Mouse (Mus musculus) brown adipose tissue, adult 24 weeks (tissue): Measurements from ENCODE around the gene Olfr1339. TPM values are rescaled to one million over a fixed set of nuclear protein-coding genes. Genes with fewer than 3 reads are reported as not detected.

Experiments
- H3K27ac ChIP-seq: fragments of 200-500 bp; replicated peaks from 2 replicates; pipeline ENCODE4 v1.5.1; 2012; ENCODE audit warnings: low read depth, mild to moderate bottlenecking, low read length
- H3K4me1 ChIP-seq: fragments of 200-500 bp; 2 replicates; pipeline ENCODE4 v1.6.1; 2012; ENCODE audit warnings: low read length, mixed read lengths; ENCODE audit not compliant: control insufficient read depth, insufficient read depth, insufficient read length
- H3K4me3 ChIP-seq: fragments of 200-500 bp; 2 replicates; pipeline ENCODE4 v1.5.1; 2012; ENCODE audit warnings: low read depth, mild to moderate bottlenecking, low read length, moderate library complexity; ENCODE audit not compliant: insufficient read depth
- polyA plus RNA-seq: library from polyadenylated mRNA; stranded (reverse); fragments of >200 nt; gene quantifications from 2 replicates; pipeline ENCODE4 v1.2.4, GENCODE M21; 2012; ENCODE audit not compliant: missing spikeins, insufficient read depth, insufficient read length

Gene Olfr1339
- not detected in 2 replicates for polyA plus RNA-seq

- no peak within 1 kb of the TSS for H3K27ac ChIP-seq
- H3K4me3 ChIP-seq, result no peak within 1 kb of the TSS
- no peaks in the 10 kb centered on the region for H3K4me1 ChIP-seq
Measured at GRCm38 (mm10) chr4:118731875-118732274, at the start of gene Olfr1339. Gene Olfr1339 (plus strand): TSS chr4:118732175.

GRCm38 (mm10) chr4:118687086-118687485 lies 44.9 kb upstream of the Olfr1339 start:
- H3K4me3 ChIP-seq, result no peak overlapping the region
- H3K27ac ChIP-seq, result no peak overlapping the region
- no peaks in the 10 kb centered on the region for H3K4me1 ChIP-seq

GRCm38 (mm10) chr4:118692412-118692973 lies 39.5 kb upstream of the Olfr1339 start, which contains the start of gene Olfr1342:
Gene Olfr1342 (minus strand): TSS chr4:118692756.
- Histone ChIP-seq H3K4me3 (no peak within 1 kb of the TSS), H3K4me1 (no peaks in the 10 kb centered on the region), H3K27ac (no peak within 1 kb of the TSS)

GRCm38 (mm10) chr4:118693812-118694211 lies 38.2 kb upstream of the Olfr1339 start:
- H3K4me3 ChIP-seq, result no peak overlapping the region
- H3K27ac ChIP-seq, result no peak overlapping the region
- no peaks in the 10 kb centered on the region for H3K4me1 ChIP-seq

GRCm38 (mm10) chr4:118703223-118703622 lies 28.8 kb upstream of the Olfr1339 start, which contains the start of gene Olfr1341:
Gene Olfr1341 (plus strand): TSS chr4:118703523.
- no peaks in the 10 kb centered on the region for H3K4me1 ChIP-seq
- H3K27ac ChIP-seq, result no peak within 1 kb of the TSS
- no peak within 1 kb of the TSS for H3K4me3 ChIP-seq

GRCm38 (mm10) chr4:118708086-118708485 lies 23.9 kb upstream of the Olfr1339 start:
- Histone ChIP-seq H3K4me1 (no peaks in the 10 kb centered on the region), H3K4me3 (no peak overlapping the region), H3K27ac (no peak overlapping the region)

- Histone ChIP-seq H3K27ac (no peak overlapping the region), H3K4me3 (no peak overlapping the region), H3K4me1 (no peaks in the 10 kb centered on the region)
Measured at GRCm38 (mm10) chr4:118711656-118712055, 20.3 kb upstream of the Olfr1339 start.

GRCm38 (mm10) chr4:118719838-118720237 lies 12.1 kb upstream of the Olfr1339 start, which contains the start of gene Olfr1340:
Gene Olfr1340 (plus strand): TSS chr4:118720138.
- H3K4me3 ChIP-seq, result no peak within 1 kb of the TSS
- no peak within 1 kb of the TSS for H3K27ac ChIP-seq
- no peaks in the 10 kb centered on the region for H3K4me1 ChIP-seq

- H3K4me3 ChIP-seq, result no peak overlapping the region
- no peaks in the 10 kb centered on the region for H3K4me1 ChIP-seq
- H3K27ac ChIP-seq, result no peak overlapping the region
Measured at GRCm38 (mm10) chr4:118721742-118722483, 10.1 kb upstream of the Olfr1339 start.

- Histone ChIP-seq H3K4me3 (no peak overlapping the region), H3K4me1 (no peaks in the 10 kb centered on the region), H3K27ac (no peak overlapping the region)
Measured at GRCm38 (mm10) chr4:118739574-118739973, 7.6 kb downstream of the Olfr1339 start.

GRCm38 (mm10) chr4:118740988-118741698 lies 9.2 kb downstream of the Olfr1339 start:
- no peak overlapping the region for H3K27ac ChIP-seq
- H3K4me1 ChIP-seq, result no peaks in the 10 kb centered on the region

GRCm38 (mm10) chr4:118741881-118742280 lies 9.9 kb downstream of the Olfr1339 start:
- Histone ChIP-seq H3K27ac (no peak overlapping the region), H3K4me1 (no peaks in the 10 kb centered on the region), H3K4me3 (no peak overlapping the region)

More at GRCm38 (mm10) chr4:118740988-118741698, 9.2 kb downstream of the Olfr1339 start:
- no peak overlapping the region for H3K4me3 ChIP-seq

- Histone ChIP-seq H3K4me3 (no peak within 1 kb of the TSS), H3K4me1 (no peaks in the 10 kb centered on the region), H3K27ac (no peak within 1 kb of the TSS)
Measured at GRCm38 (mm10) chr4:118758637-118759036, 26.7 kb downstream of the Olfr1339 start, which contains the start of gene Olfr1338. Gene Olfr1338 (minus strand): TSS chr4:118758737.

- no peak within 1 kb of the TSS for H3K27ac ChIP-seq
- no peak within 1 kb of the TSS for H3K4me3 ChIP-seq
- H3K4me1 ChIP-seq, result no peaks in the 10 kb centered on the region
Measured at GRCm38 (mm10) chr4:118782486-118782885, 50.5 kb downstream of the Olfr1339 start, which contains the start of gene Olfr1337. Gene Olfr1337 (minus strand): TSS chr4:118782586.
